Mouse (Mus musculus) thymus, adult 2 months (tissue): ENCODE results near the gene 5031410I06Rik.
"Not testable (repeated sequence)": the region's sequence is repeated elsewhere in the genome, so short reads cannot be mapped to it uniquely, and the experiment has no call there.

Experiments
- CTCF ChIP-seq: fragments of 200-500 bp; IDR thresholded peaks from 2 replicates; pipeline ENCODE4 v1.5.1; 2012; ENCODE audit warnings: mild to moderate bottlenecking, control low read depth, low read length, moderate library complexity, borderline replicate concordance; ENCODE audit not compliant: control insufficient read depth, poor library complexity, insufficient read depth; ENCODE audit errors: extremely low read depth
- POLR2A ChIP-seq: fragments of 200-500 bp; IDR thresholded peaks from 2 replicates; pipeline ENCODE4 v1.6.1; 2012; ENCODE audit warnings: mild to moderate bottlenecking, low read length, control low read depth, moderate library complexity; ENCODE audit not compliant: control insufficient read depth, poor library complexity, insufficient read depth; ENCODE audit errors: extremely low read depth

DNA sequence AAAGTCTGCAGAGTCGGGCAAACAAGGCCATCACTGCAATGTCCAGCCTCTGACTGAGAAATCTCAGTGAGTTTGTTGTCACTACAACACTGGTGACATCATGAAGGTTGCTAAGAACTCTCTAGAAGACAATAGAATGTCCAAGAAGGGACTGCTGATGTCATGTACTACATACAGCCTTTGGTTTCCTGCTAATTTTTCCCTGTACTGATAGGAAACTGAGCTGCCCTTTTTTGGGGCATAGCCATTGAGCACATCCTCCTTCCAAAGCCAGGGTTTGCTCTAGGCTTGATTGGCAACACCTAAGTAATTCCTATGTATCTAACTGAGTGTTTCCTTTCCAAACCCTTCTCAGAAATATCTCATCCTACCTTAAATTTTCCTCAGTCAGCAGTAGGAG is 16.0 kb downstream of the 5031410I06Rik start, which contains the start of gene Gm10471:
- not testable (repeated sequence) for TF ChIP-seq POLR2A, CTCF
